Mouse (Mus musculus) ES-Bruce4 (cell line): ENCODE measurements at regions not wholly inside any gene's neighbourhood (a gene's known extent, or its start where the extent isn't known, plus 50 kb on each side); places are given as distances from the start of the nearest gene placed in this dataset.

Experiments used
- H3K27ac ChIP-seq: 2 replicates; pipeline ENCODE4 v1.5.1; 2012; ENCODE audit warnings: low read length, inconsistent platforms; ENCODE audit not compliant: insufficient read depth
- H3K27me3 ChIP-seq: 2 replicates; pipeline ENCODE4 v1.6.1; 2012; ENCODE audit warnings: mild to moderate bottlenecking, low read length, inconsistent platforms; ENCODE audit not compliant: control insufficient read depth, poor library complexity, insufficient read depth, severe bottlenecking
- H3K36me3 ChIP-seq: 2 replicates; pipeline ENCODE4 v1.6.1; 2012; ENCODE audit warnings: inconsistent platforms, mild to moderate bottlenecking, low read length, moderate library complexity; ENCODE audit not compliant: control insufficient read depth, poor library complexity, insufficient read depth, severe bottlenecking
- H3K4me1 ChIP-seq: one replicate; pipeline ENCODE4 v1.8.1; 2011; ENCODE audit warnings: low read length; ENCODE audit not compliant: control insufficient read depth, insufficient read depth
- H3K4me3 ChIP-seq: 2 replicates; pipeline ENCODE4 v1.5.1; 2011; ENCODE audit warnings: low read depth, mild to moderate bottlenecking, low read length
- H3K9ac ChIP-seq: 2 replicates; pipeline ENCODE4 v1.6.1; 2012; ENCODE audit warnings: low read depth, mild to moderate bottlenecking, inconsistent platforms; ENCODE audit not compliant: poor library complexity, severe bottlenecking
- H3K9me3 ChIP-seq: replicated peaks from 2 replicates; pipeline ENCODE4 v1.6.1; 2012; ENCODE audit warnings: mild to moderate bottlenecking, low read length, inconsistent platforms; ENCODE audit not compliant: control insufficient read depth, poor library complexity, insufficient read depth, severe bottlenecking
- CTCF ChIP-seq: IDR thresholded peaks from one replicate; pipeline ENCODE4 v1.8.1; 2011; ENCODE audit warnings: low read depth, low read length
- EP300 ChIP-seq: IDR thresholded peaks from 2 replicates; pipeline ENCODE4 v1.6.1; 2011; ENCODE audit warnings: low read depth, low read length; ENCODE audit not compliant: insufficient read depth
- POLR2A ChIP-seq: IDR thresholded peaks from one replicate; pipeline ENCODE4 v1.8.1; 2011; ENCODE audit warnings: low read length; ENCODE audit not compliant: insufficient read depth

GRCm38 (mm10) chr8:35971082-35971481 is 205.5 kb downstream of the Gm19410 start:
- Histone ChIP-seq H3K4me1 (peaks cover 2% of the 10 kb centered on the region), H3K36me3 (no peaks in the 10 kb centered on the region), H3K4me3 (no peak overlapping the region), H3K27ac (no peak overlapping the region), H3K9ac (no peak overlapping the region), H3K27me3 (no peaks in the 10 kb centered on the region), H3K9me3 (no peaks in the 10 kb centered on the region)
- TF ChIP-seq EP300, result 0 out of 2 replicates have a peak, but pooled peaks have one; percentile 17
- no peak for TF ChIP-seq CTCF
- TF ChIP-seq POLR2A, result no peak

- Histone ChIP-seq H3K4me3 (no peak overlapping the region), H3K27me3 (no peaks in the 10 kb centered on the region), H3K36me3 (no peaks in the 10 kb centered on the region), H3K9ac (no peak overlapping the region), H3K4me1 (peaks cover 2% of the 10 kb centered on the region), H3K9me3 (no peaks in the 10 kb centered on the region), H3K27ac (no peak overlapping the region)
- no peak for TF ChIP-seq EP300
- no peak for TF ChIP-seq CTCF
- TF ChIP-seq POLR2A, result no peak
Observed at GRCm38 (mm10) chr8:35974323-35975029, 208.9 kb downstream of the Gm19410 start.

GRCm38 (mm10) chr8:35979638-35980255 is 214.2 kb downstream of the Gm19410 start:
- H3K9me3 ChIP-seq, result no peaks in the 10 kb centered on the region
- H3K27me3 ChIP-seq, result no peaks in the 10 kb centered on the region
- no peak overlapping the region for H3K27ac ChIP-seq
- no peaks in the 10 kb centered on the region for H3K36me3 ChIP-seq
- H3K4me3 ChIP-seq, result no peak overlapping the region
- no peak for TF ChIP-seq CTCF
- TF ChIP-seq EP300, result no peak
- TF ChIP-seq POLR2A, result no peak
- H3K4me1 ChIP-seq, result no peaks in the 10 kb centered on the region
- H3K9ac ChIP-seq, result no peak overlapping the region

- Histone ChIP-seq H3K27ac (no peak overlapping the region), H3K9me3 (no peaks in the 10 kb centered on the region), H3K27me3 (no peaks in the 10 kb centered on the region), H3K4me3 (no peak overlapping the region), H3K4me1 (no peaks in the 10 kb centered on the region), H3K9ac (no peak overlapping the region), H3K36me3 (no peaks in the 10 kb centered on the region)
- no peak for TF ChIP-seq POLR2A
Observed at GRCm38 (mm10) chr8:35983083-35983482, 217.5 kb downstream of the Gm19410 start.

- H3K36me3 ChIP-seq, result no peaks in the 10 kb centered on the region
- TF ChIP-seq EP300 (no peak), CTCF (no peak), POLR2A (no peak)
- H3K9ac ChIP-seq, result no peak overlapping the region
- no peak overlapping the region for H3K4me3 ChIP-seq
- H3K27me3 ChIP-seq, result no peaks in the 10 kb centered on the region
- H3K27ac ChIP-seq, result no peak overlapping the region
- H3K9me3 ChIP-seq, result no peaks in the 10 kb centered on the region
- no peaks in the 10 kb centered on the region for H3K4me1 ChIP-seq
Observed at GRCm38 (mm10) chr8:35985152-35985689, 219.6 kb downstream of the Gm19410 start.

- 0 out of 2 replicates have a peak, but pooled peaks cover 2% of the 10 kb centered on the region for H3K9me3 ChIP-seq
- H3K4me3 ChIP-seq, result no peak overlapping the region
- no peak overlapping the region for H3K27ac ChIP-seq
- H3K4me1 ChIP-seq, result no peaks in the 10 kb centered on the region
- H3K36me3 ChIP-seq, result no peaks in the 10 kb centered on the region
- no peak overlapping the region for H3K9ac ChIP-seq
- no peaks in the 10 kb centered on the region for H3K27me3 ChIP-seq
- no peak for TF ChIP-seq POLR2A
- no peak for TF ChIP-seq CTCF
- TF ChIP-seq EP300, result no peak
Observed at GRCm38 (mm10) chr8:35987327-35987726, 221.7 kb downstream of the Gm19410 start.
